Mouse (Mus musculus) myocyte (in vitro differentiated cells): ENCODE results near the gene Pxylp1. TPM values are rescaled to one million over a fixed set of nuclear protein-coding genes. Genes with fewer than 3 reads are reported as not detected.

Experiments used
- H3K27me3 ChIP-seq: one replicate; pipeline ENCODE4 v1.6.1; 2011; ENCODE audit not compliant: control insufficient read depth, insufficient read depth, insufficient read length
- H3K36me3 ChIP-seq: one replicate; pipeline ENCODE4 v1.6.1; 2011; ENCODE audit not compliant: control insufficient read depth, insufficient read depth
- H3K4me2 ChIP-seq: one replicate; pipeline ENCODE4 v1.6.1; 2011; ENCODE audit warnings: low read depth, control low read depth
- H3K4me3 ChIP-seq: one replicate; pipeline ENCODE4 v1.5.1; 2011; ENCODE audit warnings: mild to moderate bottlenecking, control low read depth, moderate library complexity
- H3K79me2 ChIP-seq: one replicate; pipeline ENCODE4 v1.6.1; 2011; ENCODE audit not compliant: control insufficient read depth, insufficient read depth
- H3ac ChIP-seq: one replicate; pipeline ENCODE4 v1.6.1; 2011; ENCODE audit not compliant: control insufficient read depth, insufficient read length
- CEBPB ChIP-seq: IDR thresholded peaks from 2 replicates; pipeline ENCODE4 v1.6.1; 2011; ENCODE audit warnings: mild to moderate bottlenecking, moderate library complexity; ENCODE audit not compliant: poor library complexity, insufficient read depth, severe bottlenecking
- E2F4 ChIP-seq: IDR thresholded peaks from one replicate; pipeline ENCODE4 v1.6.1; 2011; ENCODE audit warnings: mild to moderate bottlenecking, control low read depth, moderate library complexity; ENCODE audit not compliant: insufficient read depth
- MAX ChIP-seq: IDR thresholded peaks from one replicate; pipeline ENCODE4 v1.6.1; 2011; ENCODE audit warnings: low read depth, mild to moderate bottlenecking, control low read depth
- MYOD1 ChIP-seq, 3 experiments: IDR thresholded peaks; one replicate each; pipeline ENCODE4 v1.6.1; 2011; ENCODE audit warnings: control low read depth in 2 of 3, low read depth in 2 of 3, mild to moderate bottlenecking in 2 of 3, moderate library complexity in 1 of 3; ENCODE audit not compliant: insufficient read length in 2 of 3, control insufficient read depth in 1 of 3
- MYOG ChIP-seq, 3 experiments: IDR thresholded peaks; one replicate each; pipeline ENCODE4 v1.6.1; 2011; ENCODE audit warnings: control low read depth in 2 of 3, low read depth in 2 of 3, mild to moderate bottlenecking in 2 of 3; ENCODE audit not compliant: insufficient read length in 2 of 3, control insufficient read depth in 1 of 3, insufficient read depth in 1 of 3
- POLR2A ChIP-seq: IDR thresholded peaks from one replicate; pipeline ENCODE4 v1.6.1; 2011; ENCODE audit warnings: low read depth, mild to moderate bottlenecking, control low read depth, moderate library complexity; ENCODE audit not compliant: insufficient read length
- POLR2AphosphoS2 ChIP-seq: IDR thresholded peaks from one replicate; pipeline ENCODE4 v1.6.1; 2011; ENCODE audit warnings: low read depth, control low read depth; ENCODE audit not compliant: insufficient read length
- REST ChIP-seq: IDR thresholded peaks from one replicate; pipeline ENCODE4 v1.6.1; 2011; ENCODE audit warnings: mild to moderate bottlenecking, control low read depth, moderate library complexity; ENCODE audit not compliant: insufficient read depth, insufficient read length
- SRF ChIP-seq: IDR thresholded peaks from one replicate; pipeline ENCODE4 v1.6.1; 2011; ENCODE audit warnings: low read depth; ENCODE audit not compliant: control insufficient read depth, insufficient read length
- TCF12 ChIP-seq: IDR thresholded peaks from one replicate; pipeline ENCODE4 v1.6.1; 2011; ENCODE audit warnings: mild to moderate bottlenecking, control low read depth; ENCODE audit not compliant: poor library complexity, insufficient read depth, severe bottlenecking
- TCF3 ChIP-seq: IDR thresholded peaks from one replicate; pipeline ENCODE4 v1.6.1; 2011; ENCODE audit warnings: low read depth, control low read depth; ENCODE audit not compliant: insufficient read length
- USF1 ChIP-seq: IDR thresholded peaks from one replicate; pipeline ENCODE4 v1.6.1; 2011; ENCODE audit warnings: low read depth, mild to moderate bottlenecking, control low read depth, moderate library complexity
- polyA plus RNA-seq: library from polyadenylated mRNA; unstranded; fragments of >200 nt; fragmentation: generic; extraction: Trizol; gene quantifications from one replicate; pipeline ENCODE4 v1.2.1, GENCODE M21; 2012; ENCODE audit warnings: missing spikeins

Pxylp1 gene
- polyA plus RNA-seq, 1 experiment = 3.1 TPM

GRCm38 (mm10) chr9:96914851-96915250, 22.4 kb upstream of the Pxylp1 start:
- TF ChIP-seq E2F4 (no peak), MYOG (IDR thresholded peaks at IDR 0.05; ENCODE audit: control insufficient read depth in 1 of 3, insufficient read depth in 1 of 3, insufficient read length in 2 of 3, low read depth in 2 of 3) (no peak), CEBPB (no peak), REST (no peak), MYOD1 (IDR thresholded peaks at IDR 0.05; ENCODE audit: control insufficient read depth in 1 of 3, insufficient read length in 2 of 3, low read depth in 2 of 3) (no peak), SRF (no peak), TCF3 (no peak), POLR2A (no peak), TCF12 (no peak), USF1 (no peak), MAX (no peak), POLR2AphosphoS2 (no peak)
- H3ac ChIP-seq = no peak overlapping the region
- no peaks in the 10 kb centered on the region for H3K79me2 ChIP-seq
- H3K4me2 ChIP-seq = no peak overlapping the region
- H3K4me3 ChIP-seq = no peak overlapping the region
- H3K36me3 ChIP-seq = no peaks in the 10 kb centered on the region
- peaks cover 9% of the 10 kb centered on the region for H3K27me3 ChIP-seq

- H3K4me2 ChIP-seq = no peak overlapping the region
- no peak overlapping the region for H3K4me3 ChIP-seq
- H3K79me2 ChIP-seq = no peaks in the 10 kb centered on the region
- H3K36me3 ChIP-seq = no peaks in the 10 kb centered on the region
- TF ChIP-seq CEBPB (no peak), TCF3 (no peak), MYOG (IDR thresholded peaks at IDR 0.05; ENCODE audit: control insufficient read depth in 1 of 3, insufficient read depth in 1 of 3, insufficient read length in 2 of 3, low read depth in 2 of 3) (no peak), MAX (no peak), REST (no peak), POLR2A (no peak), TCF12 (no peak), MYOD1 (IDR thresholded peaks at IDR 0.05; ENCODE audit: control insufficient read depth in 1 of 3, insufficient read length in 2 of 3, low read depth in 2 of 3) (no peak), E2F4 (no peak), POLR2AphosphoS2 (no peak)
- H3K27me3 ChIP-seq = peaks cover 11% of the 10 kb centered on the region
- H3ac ChIP-seq = no peak overlapping the region
These were observed 21.5 kb upstream of the Pxylp1 start for GRCm38 (mm10) chr9:96914005-96914404.

DNA sequence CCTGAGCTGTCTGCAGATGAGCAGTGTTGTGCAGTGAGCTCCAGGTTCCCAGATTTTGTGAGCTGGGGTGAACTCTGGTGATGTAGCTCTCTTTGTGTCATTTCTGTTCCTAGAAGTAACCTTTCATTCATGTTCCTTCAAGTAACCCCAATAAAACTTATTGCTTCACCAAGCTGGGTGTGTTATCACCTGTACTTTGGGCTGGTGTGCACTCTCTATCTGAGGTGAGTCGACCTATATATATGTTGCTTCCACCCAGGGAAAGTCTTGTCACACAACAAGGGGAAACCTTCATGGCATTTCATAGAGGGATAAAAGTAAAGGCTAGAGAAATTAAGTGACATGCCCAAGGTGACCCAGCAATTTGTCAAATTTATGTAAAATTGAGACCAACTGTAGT, 17.0 kb upstream of the Pxylp1 start:
- peaks cover 20% of the 10 kb centered on the region for H3K27me3 ChIP-seq
- TF ChIP-seq MYOG (IDR thresholded peaks at IDR 0.05; ENCODE audit: control insufficient read depth in 1 of 3, insufficient read depth in 1 of 3, insufficient read length in 2 of 3, low read depth in 2 of 3) (no peak), SRF (no peak), TCF12 (no peak), CEBPB (no peak), USF1 (no peak), MYOD1 (IDR thresholded peaks at IDR 0.05; ENCODE audit: control insufficient read depth in 1 of 3, insufficient read length in 2 of 3, low read depth in 2 of 3) (no peak), POLR2A (no peak), E2F4 (no peak), POLR2AphosphoS2 (no peak), REST (no peak), TCF3 (no peak), MAX (no peak)
- no peak overlapping the region for H3K4me2 ChIP-seq
- no peaks in the 10 kb centered on the region for H3K36me3 ChIP-seq
- H3K79me2 ChIP-seq = no peaks in the 10 kb centered on the region
- H3ac ChIP-seq = no peak overlapping the region
- no peak overlapping the region for H3K4me3 ChIP-seq

GRCm38 (mm10) chr9:96908737-96909136, 16.3 kb upstream of the Pxylp1 start:
- TF ChIP-seq MYOD1 (IDR thresholded peaks at IDR 0.05; ENCODE audit: control insufficient read depth in 1 of 3, insufficient read length in 2 of 3, low read depth in 2 of 3) (peak in 2 of 3 experiments; percentile 69 to 74), TCF12 (no peak), POLR2AphosphoS2 (no peak), REST (no peak), MYOG (IDR thresholded peaks at IDR 0.05; ENCODE audit: control insufficient read depth in 1 of 3, insufficient read depth in 1 of 3, insufficient read length in 2 of 3, low read depth in 2 of 3) (peak in 2 of 3 experiments; percentile 17 to 71)

More at GRCm38 (mm10) chr9:96908737-96909136, 16.3 kb upstream of the Pxylp1 start:
- H3ac ChIP-seq = no peak overlapping the region
- no peak overlapping the region for H3K4me3 ChIP-seq
- no peaks in the 10 kb centered on the region for H3K36me3 ChIP-seq
- no peaks in the 10 kb centered on the region for H3K79me2 ChIP-seq
- H3K27me3 ChIP-seq = peaks cover 20% of the 10 kb centered on the region
- no peak overlapping the region for H3K4me2 ChIP-seq
